Mouse (Mus musculus) embryonic facial prominence, embryonic 10.5 days (tissue): ENCODE data around the gene Cpvl. TPM values are rescaled to one million over a fixed set of nuclear protein-coding genes. Genes with fewer than 3 reads are reported as not detected.

Experiments used
- DNase-seq: peaks from one replicate; pipeline ENCODE4 v3.0.0-alpha.2; 2017; ENCODE audit warnings: low spot score
- H3K27ac ChIP-seq: fragments of 300-500 bp; sonication (generic); replicated peaks from 2 replicates; pipeline ENCODE4 v1.5.1; 2016; ENCODE audit warnings: mild to moderate bottlenecking
- H3K27me3 ChIP-seq: fragments of 300-500 bp; sonication (generic); replicated peaks from 2 replicates; pipeline ENCODE4 v1.6.1; 2016; ENCODE audit warnings: low read depth, mild to moderate bottlenecking; ENCODE audit not compliant: poor library complexity, severe bottlenecking
- H3K36me3 ChIP-seq: fragments of 300-500 bp; sonication (generic); replicated peaks from 2 replicates; pipeline ENCODE4 v1.6.1; 2016; ENCODE audit warnings: mild to moderate bottlenecking, moderate library complexity
- H3K4me1 ChIP-seq: fragments of 300-500 bp; sonication (generic); 2 replicates; pipeline ENCODE4 v1.6.1; 2016
- H3K4me3 ChIP-seq: fragments of 300-500 bp; sonication (generic); 2 replicates; pipeline ENCODE4 v1.5.1; 2016; ENCODE audit warnings: mild to moderate bottlenecking, moderate library complexity
- H3K9me3 ChIP-seq: fragments of 300-500 bp; sonication (generic); 2 replicates; pipeline ENCODE4 v1.6.1; 2016; ENCODE audit warnings: mild to moderate bottlenecking
- WGBS: fragments of 180-500 bp; shearing (Covaris S2); methylation state at CpG from one replicate; pipeline ENCODE4 v1.1.7; 2016; 5-methylcytosine and 5-hydroxymethylcytosine counted together
- polyA plus RNA-seq: library from polyadenylated mRNA; unstranded; fragments of >200 nt; fragmentation: Nextera tagmentation; extraction: Ambion mirVana; gene quantifications from 2 replicates; pipeline ENCODE4 v1.2.1, GENCODE M21; 2016

Gene Cpvl
- polyA plus RNA-seq = 0.10 and 0.22 TPM in 2 replicates

- Histone ChIP-seq H3K4me3 (no peak within 1 kb of the TSS), H3K9me3 (no peaks in the 10 kb centered on the region), H3K4me1 (peaks cover 35% of the 10 kb centered on the region), H3K36me3 (no peaks in the 10 kb centered on the region), H3K27ac (no peak within 1 kb of the TSS), H3K27me3 (no peaks in the 10 kb centered on the region)
- no peak for DNase-seq
- WGBS = 84% methylated on average over 5 of the region's 5 CpGs
Measured at GRCm38 (mm10) chr6:53978571-53978970, at the start of gene Cpvl. Gene Cpvl (minus strand): TSS chr6:53978671.

DNA sequence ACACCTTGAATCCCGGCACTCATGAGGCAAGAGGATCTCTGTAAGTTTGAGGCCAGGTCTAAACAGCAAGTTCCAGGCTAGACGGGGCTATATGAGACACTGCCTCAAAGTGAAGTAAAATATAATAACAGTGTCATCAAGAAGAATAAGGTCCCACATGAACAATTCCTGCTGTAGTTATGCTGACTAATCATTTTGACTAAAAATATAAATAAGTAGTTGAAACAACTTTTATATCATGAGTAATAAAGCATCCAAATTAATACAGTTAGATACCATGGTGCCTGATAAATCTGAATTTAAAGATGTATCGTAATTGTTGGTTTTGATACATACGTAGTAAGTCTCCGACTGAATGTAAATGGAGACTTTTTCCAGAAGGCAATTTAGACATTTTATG, 45.4 kb upstream of the Cpvl start:
- 92% methylated on average over 5 of the region's 5 CpGs for WGBS
- peaks cover 4% of the 10 kb centered on the region; the same call in 1 of the 2 replicates for H3K4me1 ChIP-seq
- no peak overlapping the region for H3K27ac ChIP-seq
- H3K27me3 ChIP-seq = 0 out of 2 replicates have a peak, but pooled peaks cover 4% of the 10 kb centered on the region
- no peaks in the 10 kb centered on the region for H3K9me3 ChIP-seq
- H3K36me3 ChIP-seq = no peaks in the 10 kb centered on the region
- no peak for DNase-seq
- no peak overlapping the region for H3K4me3 ChIP-seq

GRCm38 (mm10) chr6:54021123-54021789, 42.8 kb upstream of the Cpvl start:
- H3K27me3 ChIP-seq = 0 out of 2 replicates have a peak, but pooled peaks cover 4% of the 10 kb centered on the region
- no peaks in the 10 kb centered on the region for H3K36me3 ChIP-seq
- no peak overlapping the region for H3K27ac ChIP-seq
- no peak for DNase-seq
- 62% methylated on average over 15 of the region's 15 CpGs for WGBS
- no peak overlapping the region for H3K4me3 ChIP-seq
- H3K4me1 ChIP-seq = peaks cover 8% of the 10 kb centered on the region
- no peaks in the 10 kb centered on the region for H3K9me3 ChIP-seq

DNA sequence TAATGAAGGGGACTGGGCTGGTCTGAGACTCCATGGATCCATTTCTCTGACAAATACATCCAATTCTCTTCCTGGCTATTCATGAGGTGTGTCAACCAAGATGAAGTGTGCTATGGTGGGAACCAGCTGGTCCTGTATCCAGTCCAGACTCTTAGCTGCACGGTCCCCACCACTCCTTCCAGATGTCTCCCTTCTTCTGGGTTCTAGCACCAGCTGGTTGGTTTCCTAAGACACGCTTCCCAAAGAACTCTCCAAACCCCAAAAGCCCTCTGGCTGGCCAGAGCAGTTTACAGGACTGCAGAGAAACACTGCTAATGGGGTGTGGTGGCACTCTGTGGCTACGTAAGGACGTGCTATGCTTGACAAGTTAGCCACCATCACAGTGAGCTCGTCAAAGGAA, 40.4 kb upstream of the Cpvl start:
- H3K27ac ChIP-seq = no peak overlapping the region
- H3K9me3 ChIP-seq = no peaks in the 10 kb centered on the region
- no peaks in the 10 kb centered on the region for H3K27me3 ChIP-seq
- no peak for DNase-seq
- no peak overlapping the region for H3K4me3 ChIP-seq
- H3K36me3 ChIP-seq = no peaks in the 10 kb centered on the region
- WGBS = 91% methylated on average over 5 of the region's 5 CpGs
- H3K4me1 ChIP-seq = peaks cover 8% of the 10 kb centered on the region

- no peak overlapping the region for H3K27ac ChIP-seq
- no peaks in the 10 kb centered on the region for H3K27me3 ChIP-seq
- H3K9me3 ChIP-seq = no peaks in the 10 kb centered on the region
- H3K4me3 ChIP-seq = no peak overlapping the region
- DNase-seq = no peak
- peaks cover 8% of the 10 kb centered on the region for H3K4me1 ChIP-seq
- no peaks in the 10 kb centered on the region for H3K36me3 ChIP-seq
- 40% methylated on average over 2 of the region's 2 CpGs for WGBS
Measured at GRCm38 (mm10) chr6:54018038-54018437, 39.6 kb upstream of the Cpvl start.

DNA sequence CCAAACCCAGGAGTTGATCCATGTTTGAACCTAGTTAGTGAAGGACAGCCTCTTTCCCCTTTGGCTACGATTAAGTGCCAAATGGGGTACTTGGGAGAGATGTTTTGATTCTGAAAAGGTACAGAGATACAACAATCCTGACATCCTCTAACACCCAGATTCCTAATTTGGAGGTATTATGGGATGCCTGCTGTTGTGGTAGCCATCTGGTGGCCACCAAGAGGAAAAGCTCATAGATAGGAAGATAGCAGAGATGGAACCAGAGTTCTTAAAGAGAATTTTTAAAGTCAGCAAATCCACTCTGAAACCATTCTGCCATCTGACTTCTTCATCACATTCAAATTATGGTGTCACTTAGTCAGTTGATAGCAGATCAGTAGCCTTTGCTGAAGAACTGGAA, 33.7 kb upstream of the Cpvl start:
- Histone ChIP-seq H3K27ac (no peak overlapping the region), H3K4me1 (peaks cover 19% of the 10 kb centered on the region), H3K36me3 (no peaks in the 10 kb centered on the region), H3K4me3 (no peak overlapping the region), H3K27me3 (no peaks in the 10 kb centered on the region), H3K9me3 (no peaks in the 10 kb centered on the region)
- DNase-seq = no peak
- 94% methylated on average over 1 of the region's 1 CpGs for WGBS

- H3K4me3 ChIP-seq = no peak overlapping the region
- H3K9me3 ChIP-seq = no peaks in the 10 kb centered on the region
- no peak for DNase-seq
- no peak overlapping the region for H3K27ac ChIP-seq
- 66% methylated on average over 9 of the region's 9 CpGs for WGBS
- no peaks in the 10 kb centered on the region for H3K27me3 ChIP-seq
- no peaks in the 10 kb centered on the region for H3K36me3 ChIP-seq
- H3K4me1 ChIP-seq = peaks cover 19% of the 10 kb centered on the region
Measured at GRCm38 (mm10) chr6:54010362-54010761, 31.9 kb upstream of the Cpvl start.

DNA sequence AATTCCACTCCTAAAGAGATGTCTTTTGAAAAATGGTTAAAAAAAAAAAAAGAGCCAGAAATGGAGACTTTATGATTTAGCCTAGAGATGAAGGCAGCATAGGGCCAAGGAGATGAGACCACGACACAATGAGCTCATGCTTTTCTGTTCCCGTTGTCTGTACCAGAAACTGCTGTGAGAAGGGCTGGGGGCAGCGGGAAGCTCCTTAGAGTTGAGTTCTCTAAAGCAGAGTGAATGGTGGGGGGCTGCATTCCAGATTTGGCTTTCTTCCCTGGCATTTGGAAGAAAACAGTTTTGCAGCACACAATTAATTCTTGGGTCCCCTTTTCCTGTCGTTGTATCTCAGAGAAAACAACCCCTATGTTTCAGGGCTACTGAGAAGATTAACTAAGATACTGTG, 30.8 kb upstream of the Cpvl start:
- DNase-seq = no peak

DNA sequence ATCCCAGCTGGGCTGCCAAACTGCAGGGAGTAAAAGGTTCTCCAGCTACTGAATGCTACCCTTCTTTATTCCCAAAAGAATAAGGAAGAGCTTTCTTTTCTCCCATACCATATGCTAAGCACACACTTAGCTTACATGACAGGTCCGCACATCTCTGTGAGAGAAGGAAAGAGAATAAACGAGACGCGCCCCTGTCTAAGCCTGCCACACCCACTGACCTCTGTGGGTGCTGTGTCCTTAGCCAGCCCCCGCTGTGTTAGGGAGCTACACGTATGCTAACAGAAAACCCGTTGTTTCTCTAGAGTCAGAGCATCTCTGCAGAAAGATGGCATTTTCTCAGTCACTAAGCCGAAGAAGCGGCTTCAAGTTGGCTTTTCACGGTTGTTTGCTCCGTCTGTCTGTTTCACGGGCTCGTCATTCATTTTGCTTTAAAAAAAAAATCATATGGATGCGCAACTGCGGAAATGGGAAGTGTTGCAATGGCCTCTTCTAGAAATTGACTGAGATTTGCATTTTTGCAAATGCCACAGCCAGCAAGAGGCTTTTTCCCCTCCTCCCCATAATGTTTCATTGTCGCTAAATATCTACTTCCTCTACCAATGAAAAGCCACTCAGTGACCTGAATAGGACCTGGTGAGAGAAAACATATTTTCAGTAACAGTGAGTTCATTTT, 30.1 kb upstream of the Cpvl start:
- Histone ChIP-seq H3K27ac (no peak overlapping the region), H3K27me3 (no peaks in the 10 kb centered on the region), H3K36me3 (no peaks in the 10 kb centered on the region), H3K4me3 (no peak overlapping the region), H3K9me3 (no peaks in the 10 kb centered on the region), H3K4me1 (peaks cover 19% of the 10 kb centered on the region)
- DNase-seq = no peak
- WGBS = 71% methylated on average over 16 of the region's 16 CpGs

More for the DNA sequence above, 30.8 kb upstream of the Cpvl start:
- no peaks in the 10 kb centered on the region for H3K36me3 ChIP-seq
- H3K9me3 ChIP-seq = no peaks in the 10 kb centered on the region
- peaks cover 19% of the 10 kb centered on the region for H3K4me1 ChIP-seq
- no peaks in the 10 kb centered on the region for H3K27me3 ChIP-seq
- H3K27ac ChIP-seq = no peak overlapping the region
- H3K4me3 ChIP-seq = no peak overlapping the region
- WGBS = 41% methylated on average over 4 of the region's 4 CpGs

DNA sequence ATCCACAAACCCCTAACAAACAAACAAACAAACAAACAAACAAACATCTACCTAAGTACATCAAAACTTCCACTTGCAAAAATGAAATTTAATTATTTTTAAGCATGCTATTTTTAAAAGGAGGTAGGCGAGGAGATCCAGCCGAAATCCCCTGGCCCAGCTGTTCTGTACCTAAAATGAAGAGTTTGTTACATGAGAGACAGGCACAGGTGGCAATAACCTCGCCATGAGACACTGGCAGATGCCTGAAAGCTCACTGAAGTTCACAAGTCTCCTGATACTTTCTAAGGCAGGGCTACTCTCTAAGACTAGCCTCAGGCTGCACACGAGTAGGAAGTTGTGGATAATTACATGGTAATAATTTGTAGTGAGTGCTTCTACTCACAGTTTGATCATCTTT, 26.8 kb upstream of the Cpvl start:
- Histone ChIP-seq H3K27me3 (no peaks in the 10 kb centered on the region), H3K9me3 (no peaks in the 10 kb centered on the region), H3K27ac (no peak overlapping the region), H3K4me1 (peaks cover 14% of the 10 kb centered on the region), H3K4me3 (no peak overlapping the region), H3K36me3 (no peaks in the 10 kb centered on the region)
- DNase-seq = no peak
- WGBS = 73% methylated on average over 4 of the region's 4 CpGs

GRCm38 (mm10) chr6:53996226-53996955, 17.9 kb upstream of the Cpvl start:
- 92% methylated on average over 3 of the region's 3 CpGs for WGBS
- DNase-seq = no peak
- Histone ChIP-seq H3K27ac (no peak overlapping the region), H3K4me3 (no peak overlapping the region), H3K27me3 (no peaks in the 10 kb centered on the region; the same call in 1 of the 2 replicates), H3K36me3 (no peaks in the 10 kb centered on the region), H3K4me1 (peaks cover 10% of the 10 kb centered on the region; the same call in 1 of the 2 replicates), H3K9me3 (peaks cover 7% of the 10 kb centered on the region; the same call in 1 of the 2 replicates)

DNA sequence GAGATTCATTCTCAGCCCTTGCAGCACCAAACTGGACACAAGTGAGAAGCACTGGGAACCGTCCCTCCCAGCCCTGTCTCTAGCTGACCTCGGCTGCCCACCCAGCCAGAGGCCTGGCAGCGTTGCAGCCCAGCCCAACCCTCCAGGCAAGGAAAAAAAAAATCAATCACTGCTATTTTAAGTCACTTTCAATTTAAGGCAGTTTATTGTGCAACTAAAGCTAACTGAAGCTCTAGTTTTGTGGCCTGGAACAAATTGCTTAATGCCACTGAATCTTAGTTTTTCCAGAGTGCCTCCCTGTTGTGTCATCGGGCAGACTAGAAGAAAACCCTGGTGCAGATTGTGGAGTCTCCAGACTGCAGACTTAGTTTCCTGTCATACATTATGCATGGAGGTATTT, 17.0 kb upstream of the Cpvl start:
- Histone ChIP-seq H3K9me3 (peaks cover 7% of the 10 kb centered on the region; the same call in 1 of the 2 replicates), H3K27ac (no peak overlapping the region), H3K27me3 (no peaks in the 10 kb centered on the region; the same call in 1 of the 2 replicates), H3K4me1 (peaks cover 10% of the 10 kb centered on the region; the same call in 1 of the 2 replicates), H3K36me3 (no peaks in the 10 kb centered on the region), H3K4me3 (no peak overlapping the region)
- DNase-seq = no peak
- 71% methylated on average over 4 of the region's 4 CpGs for whole genome bisulfite sequencing
